Mouse (Mus musculus) lung, embryonic 15.5 days (tissue): ENCODE data around the gene Crb2. TPM values are rescaled to one million over a fixed set of nuclear protein-coding genes. Genes with fewer than 3 reads are reported as not detected.

Source experiments
- ATAC-seq: fragments of 200-750 bp; cut with Nextera tagmentation; 2 replicates; pipeline ENCODE4 v1.8.0; 2017; ENCODE audit warnings: moderate number of reproducible peaks, borderline replicate concordance; ENCODE audit not compliant: low FRiP score, low TSS enrichment; ENCODE audit errors: extremely low read depth
- H3K27ac ChIP-seq: fragments of 300-500 bp; sonication (generic); 2 replicates; pipeline ENCODE4 v1.5.1; 2015; ENCODE audit warnings: moderate library complexity, mild to moderate bottlenecking, inconsistent platforms
- H3K27me3 ChIP-seq: fragments of 300-500 bp; sonication (generic); 2 replicates; pipeline ENCODE4 v1.6.1; 2015; ENCODE audit warnings: inconsistent platforms
- H3K36me3 ChIP-seq: fragments of 300-500 bp; sonication (generic); 2 replicates; pipeline ENCODE4 v1.6.1; 2015; ENCODE audit warnings: inconsistent platforms
- H3K4me1 ChIP-seq: fragments of 300-500 bp; sonication (generic); 2 replicates; pipeline ENCODE4 v1.6.1; 2015; ENCODE audit warnings: inconsistent platforms
- H3K4me2 ChIP-seq: fragments of 300-500 bp; sonication (generic); 2 replicates; pipeline ENCODE4 v1.6.1; 2015; ENCODE audit warnings: inconsistent platforms, mild to moderate bottlenecking, moderate library complexity
- H3K4me3 ChIP-seq: fragments of 300-500 bp; sonication (generic); 2 replicates; pipeline ENCODE4 v1.5.1; 2015; ENCODE audit warnings: mild to moderate bottlenecking, inconsistent platforms
- H3K9ac ChIP-seq: fragments of 300-500 bp; sonication (generic); 2 replicates; pipeline ENCODE4 v1.6.1; 2015; ENCODE audit warnings: inconsistent platforms
- H3K9me3 ChIP-seq: fragments of 300-500 bp; sonication (generic); 2 replicates; pipeline ENCODE4 v1.6.1; 2016; ENCODE audit warnings: inconsistent platforms
- WGBS: fragments of 180-500 bp; shearing (Covaris S2); methylation state at CpG from one replicate; pipeline ENCODE4 v1.1.7; 2015; 5-methylcytosine and 5-hydroxymethylcytosine counted together
- polyA plus RNA-seq: library from polyadenylated mRNA; unstranded; fragments of >200 nt; fragmentation: Nextera tagmentation; extraction: Ambion mirVana; gene quantifications from 2 replicates; pipeline ENCODE4 v1.2.1, GENCODE M21; 2015

Crb2 gene
- polyA plus RNA-seq, 1 experiment from 2014 or later, result 1.3 TPM

DNA sequence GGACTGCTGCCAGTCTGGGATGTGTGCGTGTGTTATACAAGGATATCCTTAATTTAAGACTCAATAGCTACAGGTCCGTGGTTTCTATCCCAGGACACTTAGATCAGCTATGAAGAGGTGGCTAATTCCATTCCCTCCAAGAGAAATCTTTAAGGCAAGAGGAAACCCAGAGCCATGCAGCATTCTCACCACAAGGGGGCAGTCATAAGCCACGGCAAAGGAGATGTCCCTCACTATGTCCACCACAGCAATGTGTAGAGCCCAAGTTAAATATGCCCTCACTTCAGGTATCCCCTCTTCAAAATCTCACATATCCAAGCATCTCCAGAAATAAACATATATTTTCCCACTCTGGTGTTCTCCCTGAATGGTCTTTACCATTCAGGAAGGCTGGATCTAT is 39.6 kb downstream of the Crb2 start:
- Histone ChIP-seq H3K9ac (no peak overlapping the region), H3K9me3 (no peaks in the 10 kb centered on the region), H3K27me3 (no peaks in the 10 kb centered on the region), H3K4me2 (no peak overlapping the region), H3K27ac (no peak overlapping the region), H3K4me1 (0 out of 2 replicates have a peak, but pooled peaks cover 4% of the 10 kb centered on the region), H3K4me3 (no peak overlapping the region), H3K36me3 (no peaks in the 10 kb centered on the region)
- no peak for ATAC-seq
- 7% methylated on average over 3 of the region's 3 CpGs for WGBS

DNA sequence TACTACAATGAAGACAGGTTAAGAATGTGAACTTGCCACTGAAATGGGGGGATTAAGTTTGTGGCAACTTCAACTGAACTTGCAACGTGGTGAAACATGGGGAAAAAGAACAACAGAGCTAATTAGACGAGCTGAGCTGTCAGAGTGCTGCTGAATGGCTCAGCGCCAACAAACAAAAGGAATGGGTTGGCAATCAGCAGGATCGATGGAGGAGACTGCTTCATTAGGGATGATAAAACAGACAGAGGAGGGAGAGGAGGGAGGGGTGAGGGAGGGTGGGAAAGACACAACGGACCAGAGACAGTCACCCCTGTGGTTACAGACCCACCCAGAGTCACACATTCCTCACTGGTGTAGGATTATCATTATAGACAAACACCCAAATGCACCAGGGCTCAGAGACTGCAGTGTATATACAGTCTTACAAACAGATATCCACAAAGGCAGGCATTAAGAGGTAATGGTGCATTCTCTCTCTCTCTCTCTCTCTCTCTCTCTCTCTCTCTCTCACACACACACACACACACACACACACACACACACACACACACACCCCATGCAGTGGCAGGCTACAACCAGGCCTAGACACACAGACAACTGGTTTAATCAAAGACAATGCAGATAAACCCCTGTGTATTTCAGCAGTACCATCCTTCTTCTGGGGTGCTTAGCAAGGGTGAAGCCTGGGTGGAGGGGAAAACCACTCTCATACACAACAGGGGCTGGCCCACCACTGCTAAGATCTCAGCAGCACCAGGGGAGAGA is 42.9 kb downstream of the Crb2 start:
- Histone ChIP-seq H3K36me3 (no peaks in the 10 kb centered on the region), H3K27ac (no peak overlapping the region), H3K9me3 (no peaks in the 10 kb centered on the region), H3K4me3 (no peak overlapping the region), H3K4me1 (no peaks in the 10 kb centered on the region), H3K9ac (no peak overlapping the region), H3K4me2 (no peak overlapping the region), H3K27me3 (no peaks in the 10 kb centered on the region)
- ATAC-seq, result no peak
- 21% methylated on average over 5 of the region's 5 CpGs for WGBS

DNA sequence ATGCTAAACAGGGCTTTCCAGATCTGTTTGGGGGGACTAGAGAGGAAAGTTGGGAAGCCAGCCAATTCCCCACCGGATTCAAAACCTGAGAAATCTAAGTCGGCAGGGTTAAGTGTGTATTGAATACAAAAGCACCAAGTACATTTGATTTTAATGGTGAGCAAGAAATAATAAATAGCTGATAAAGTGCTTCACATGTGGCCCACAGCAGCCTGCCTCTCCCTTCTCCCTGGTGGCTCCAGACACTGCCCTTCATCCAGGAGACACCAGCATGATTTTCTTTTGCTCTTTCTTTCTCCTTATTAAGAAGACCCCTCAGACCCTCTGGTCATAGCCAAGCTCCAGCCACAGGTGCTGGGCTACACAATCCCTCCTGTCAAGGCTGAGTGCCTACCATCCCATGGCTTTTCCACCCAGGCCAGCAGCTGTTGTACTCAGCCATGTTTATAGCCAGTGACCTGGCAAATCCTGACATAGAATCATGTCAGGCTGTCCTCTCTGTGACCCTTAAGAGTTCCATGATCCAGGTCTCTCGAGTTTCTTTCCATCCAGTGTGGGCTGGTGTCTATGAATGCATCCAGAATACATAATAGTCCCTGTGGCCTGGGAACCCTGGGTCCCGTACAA is 43.6 kb downstream of the Crb2 start:
- Histone ChIP-seq H3K27me3 (no peaks in the 10 kb centered on the region), H3K9ac (no peak overlapping the region), H3K4me2 (no peak overlapping the region), H3K4me3 (no peak overlapping the region), H3K4me1 (no peaks in the 10 kb centered on the region), H3K9me3 (no peaks in the 10 kb centered on the region), H3K36me3 (no peaks in the 10 kb centered on the region), H3K27ac (no peak overlapping the region)
- WGBS, result 40% methylated on average over 4 of the region's 4 CpGs
- ATAC-seq, result no peak

DNA sequence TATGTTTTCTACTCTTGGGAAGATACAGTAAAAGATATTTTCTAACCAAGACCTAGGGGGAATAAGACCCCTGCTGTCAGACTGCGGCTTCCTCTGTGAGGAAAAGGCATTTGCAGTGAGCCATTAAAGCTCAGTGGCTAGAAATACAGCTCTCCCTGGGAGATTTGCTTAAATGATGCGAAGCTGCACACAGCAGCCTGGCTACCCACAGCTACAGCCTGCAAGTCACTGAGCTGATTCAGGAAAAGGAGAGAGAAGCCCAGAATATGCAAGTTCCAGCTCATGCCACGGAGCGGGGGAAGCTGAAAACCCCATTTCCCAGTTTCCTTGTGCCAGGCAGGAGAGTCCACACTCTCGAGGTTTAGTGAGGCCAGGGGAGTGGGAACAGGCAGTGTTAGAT is 46.1 kb downstream of the Crb2 start:
- no peak for ATAC-seq
- H3K9ac ChIP-seq, result no peak overlapping the region
- no peak overlapping the region for H3K4me3 ChIP-seq
- no peaks in the 10 kb centered on the region for H3K9me3 ChIP-seq
- H3K36me3 ChIP-seq, result no peaks in the 10 kb centered on the region
- H3K27ac ChIP-seq, result no peak overlapping the region
- no peaks in the 10 kb centered on the region for H3K27me3 ChIP-seq
- no peak overlapping the region for H3K4me2 ChIP-seq
- 74% methylated on average over 5 of the region's 5 CpGs for WGBS
- H3K4me1 ChIP-seq, result no peaks in the 10 kb centered on the region

DNA sequence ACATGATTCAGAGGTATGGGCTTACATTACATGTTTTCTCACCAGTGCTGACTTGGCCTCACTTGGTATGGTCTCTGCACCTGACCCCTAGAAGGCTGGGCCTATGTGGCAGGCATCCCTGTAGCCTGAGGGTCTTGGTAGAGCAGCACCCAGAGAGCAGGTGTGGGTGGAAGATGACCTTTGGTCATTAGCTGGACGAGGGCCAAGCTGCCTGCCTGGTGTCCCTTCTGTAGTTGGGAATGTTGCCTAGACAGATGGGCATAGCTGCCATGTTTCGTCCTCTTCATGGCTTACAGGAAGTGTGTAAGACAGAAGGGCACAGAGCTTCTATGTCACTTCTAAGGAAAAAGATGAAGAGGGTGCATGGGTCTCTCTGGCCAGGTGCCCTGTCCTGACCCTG is 47.8 kb downstream of the Crb2 start:
- WGBS, result 70% methylated on average over 2 of the region's 2 CpGs
- Histone ChIP-seq H3K4me1 (no peaks in the 10 kb centered on the region), H3K9ac (no peak overlapping the region), H3K4me2 (no peak overlapping the region), H3K9me3 (no peaks in the 10 kb centered on the region), H3K27me3 (no peaks in the 10 kb centered on the region), H3K36me3 (no peaks in the 10 kb centered on the region), H3K4me3 (no peak overlapping the region), H3K27ac (no peak overlapping the region)
- no peak for ATAC-seq

DNA sequence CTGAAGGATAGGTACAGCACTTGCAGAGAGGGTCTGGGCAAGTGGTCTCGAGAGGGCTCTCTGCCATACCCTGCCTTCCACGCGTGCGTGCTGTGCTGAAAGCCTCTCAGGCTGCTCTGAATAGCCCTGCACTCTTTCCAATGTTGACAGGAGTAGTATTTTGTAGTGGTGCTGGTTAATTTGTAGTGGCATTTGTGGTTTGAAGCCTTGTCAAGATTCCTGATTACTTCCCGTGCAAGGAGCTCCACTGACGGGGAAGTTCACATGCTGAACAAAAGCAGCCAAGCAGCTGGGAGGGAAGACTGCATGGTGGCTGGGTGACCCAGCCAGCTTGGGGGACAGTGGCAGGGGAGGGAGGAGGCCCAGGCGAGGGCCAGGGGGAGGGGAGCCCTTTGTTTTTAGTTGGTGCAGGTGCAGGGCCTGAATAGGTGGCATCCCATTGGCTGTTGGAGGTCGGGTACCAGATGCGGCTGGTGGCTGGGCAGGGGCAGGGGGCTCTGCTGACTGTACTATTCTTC is 53.8 kb downstream of the Crb2 start:
- no peak overlapping the region for H3K27ac ChIP-seq
- H3K4me3 ChIP-seq, result no peak overlapping the region
- no peaks in the 10 kb centered on the region for H3K4me1 ChIP-seq
- no peaks in the 10 kb centered on the region for H3K9me3 ChIP-seq
- no peaks in the 10 kb centered on the region for H3K36me3 ChIP-seq
- ATAC-seq, result no peak
- WGBS, result 50% methylated on average over 9 of the region's 9 CpGs
- H3K27me3 ChIP-seq, result no peaks in the 10 kb centered on the region
- no peak overlapping the region for H3K9ac ChIP-seq
- no peak overlapping the region for H3K4me2 ChIP-seq

DNA sequence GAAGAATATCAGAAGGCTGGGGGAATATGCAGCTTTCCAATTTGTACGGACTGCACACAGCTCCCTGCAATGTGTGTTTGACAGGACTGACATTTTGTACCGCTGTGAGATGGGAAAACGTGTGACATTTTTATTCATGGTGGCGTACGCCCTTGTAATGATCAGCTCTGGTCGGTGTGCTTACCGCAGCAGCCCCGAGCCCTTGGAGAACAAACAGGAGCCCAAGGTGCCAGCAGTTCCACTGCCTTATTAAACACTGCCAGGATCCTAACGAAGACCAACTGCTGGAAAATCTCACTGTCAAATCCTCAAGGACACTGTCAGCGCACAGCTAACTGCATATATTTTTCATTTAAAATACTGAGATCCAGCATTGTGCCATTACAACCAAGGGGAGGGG is 56.2 kb downstream of the Crb2 start:
- WGBS, result 54% methylated on average over 10 of the region's 10 CpGs
- H3K27ac ChIP-seq, result no peak overlapping the region
- H3K4me2 ChIP-seq, result no peak overlapping the region
- ATAC-seq, result no peak
- no peaks in the 10 kb centered on the region for H3K36me3 ChIP-seq
- no peaks in the 10 kb centered on the region for H3K27me3 ChIP-seq
- H3K4me1 ChIP-seq, result no peaks in the 10 kb centered on the region
- H3K9me3 ChIP-seq, result no peaks in the 10 kb centered on the region
- no peak overlapping the region for H3K4me3 ChIP-seq
- H3K9ac ChIP-seq, result no peak overlapping the region

DNA sequence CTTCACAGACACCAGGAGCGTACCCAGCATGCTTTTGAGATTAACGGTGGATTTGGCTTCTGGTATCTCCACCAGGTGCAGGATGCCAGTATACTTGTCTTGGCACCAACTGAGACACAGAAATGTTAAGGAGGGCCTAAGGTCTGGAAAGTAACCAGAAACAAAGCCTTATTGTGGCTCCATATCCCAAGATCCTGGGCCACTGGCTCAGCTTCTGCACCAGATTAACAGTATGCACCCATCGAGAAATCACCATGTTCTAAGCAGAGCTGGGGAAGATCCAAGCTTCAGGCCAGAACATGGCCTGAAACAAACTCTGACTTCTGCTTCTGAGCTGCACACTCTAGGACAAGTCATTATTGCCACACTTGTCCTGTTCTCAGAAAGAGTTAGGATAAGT is 60.9 kb downstream of the Crb2 start:
- Histone ChIP-seq H3K27ac (no peak overlapping the region), H3K27me3 (no peaks in the 10 kb centered on the region), H3K4me2 (no peak overlapping the region), H3K36me3 (no peaks in the 10 kb centered on the region), H3K4me1 (no peaks in the 10 kb centered on the region), H3K9ac (no peak overlapping the region), H3K9me3 (no peaks in the 10 kb centered on the region), H3K4me3 (no peak overlapping the region)
- 85% methylated on average over 3 of the region's 3 CpGs for WGBS
- no peak for ATAC-seq

DNA sequence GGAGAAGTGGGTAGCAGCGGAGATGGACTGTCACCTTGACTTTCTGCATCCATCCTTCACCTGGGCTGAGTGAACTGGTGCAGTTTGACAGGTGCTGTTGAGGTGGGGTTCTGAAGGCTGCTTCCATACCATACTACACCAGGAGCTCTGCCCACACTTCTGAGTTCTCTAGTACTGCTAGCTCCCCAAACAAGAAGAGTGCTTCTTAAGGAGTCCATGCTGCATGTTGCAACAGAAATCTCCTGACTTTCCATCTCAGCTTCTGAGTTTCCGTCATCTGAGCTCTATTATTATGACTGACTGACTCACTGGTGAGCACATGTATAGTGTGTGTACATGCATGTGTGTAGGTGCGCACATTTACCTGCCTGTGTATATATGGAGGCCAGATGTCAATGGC is 61.5 kb downstream of the Crb2 start:
- H3K4me1 ChIP-seq, result peaks cover 6% of the 10 kb centered on the region
- no peaks in the 10 kb centered on the region for H3K27me3 ChIP-seq
- H3K27ac ChIP-seq, result no peak overlapping the region
- ATAC-seq, result no peak
- no peak overlapping the region for H3K9ac ChIP-seq
- no peaks in the 10 kb centered on the region for H3K36me3 ChIP-seq
- no peak overlapping the region for H3K4me2 ChIP-seq
- no peak overlapping the region for H3K4me3 ChIP-seq
- no peaks in the 10 kb centered on the region for H3K9me3 ChIP-seq
- 92% methylated on average over 3 of the region's 3 CpGs for WGBS

DNA sequence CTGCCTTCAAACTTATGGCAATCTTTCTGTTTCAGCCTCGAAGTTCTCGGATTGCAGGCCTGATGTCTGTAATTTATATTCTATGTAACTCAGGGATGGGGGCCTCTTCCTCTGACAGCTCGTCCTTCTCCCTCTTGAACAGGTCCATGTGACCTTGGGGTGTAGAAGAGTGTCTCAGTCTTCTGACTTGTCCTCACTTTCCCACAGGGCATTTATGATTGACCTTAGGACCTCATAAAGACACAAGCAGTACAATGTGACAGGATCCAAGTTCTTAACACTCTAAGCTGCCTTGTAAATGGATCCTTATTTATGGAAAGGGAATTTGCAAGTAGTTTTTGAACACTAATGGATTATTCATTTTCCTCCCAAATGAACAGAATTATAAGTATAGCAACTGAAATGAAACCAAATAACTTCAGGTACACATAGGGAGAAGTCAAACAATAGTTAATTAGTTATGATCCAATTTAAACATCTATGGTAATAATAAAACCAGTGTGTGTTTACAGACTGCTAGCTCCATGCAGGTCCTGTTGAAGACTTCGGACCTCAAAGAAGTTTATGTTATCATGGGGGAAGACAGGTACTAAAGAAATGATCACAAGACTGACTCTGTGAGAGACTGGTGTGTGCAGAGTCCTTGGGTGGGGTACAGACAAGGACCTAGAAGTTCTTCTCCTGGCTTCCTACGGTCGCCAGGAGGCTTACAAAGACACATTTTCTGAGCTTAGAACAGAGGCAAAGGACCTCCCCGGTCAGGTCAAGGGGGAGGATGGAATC is 62.3 kb downstream of the Crb2 start:
- H3K4me2 ChIP-seq, result no peak overlapping the region
- H3K4me1 ChIP-seq, result peaks cover 12% of the 10 kb centered on the region
- WGBS, result 77% methylated on average over 7 of the region's 7 CpGs
- no peaks in the 10 kb centered on the region for H3K9me3 ChIP-seq
- H3K9ac ChIP-seq, result no peak overlapping the region
- no peaks in the 10 kb centered on the region for H3K36me3 ChIP-seq
- H3K27ac ChIP-seq, result no peak overlapping the region
- H3K4me3 ChIP-seq, result no peak overlapping the region
- no peaks in the 10 kb centered on the region for H3K27me3 ChIP-seq
- no peak for ATAC-seq

DNA sequence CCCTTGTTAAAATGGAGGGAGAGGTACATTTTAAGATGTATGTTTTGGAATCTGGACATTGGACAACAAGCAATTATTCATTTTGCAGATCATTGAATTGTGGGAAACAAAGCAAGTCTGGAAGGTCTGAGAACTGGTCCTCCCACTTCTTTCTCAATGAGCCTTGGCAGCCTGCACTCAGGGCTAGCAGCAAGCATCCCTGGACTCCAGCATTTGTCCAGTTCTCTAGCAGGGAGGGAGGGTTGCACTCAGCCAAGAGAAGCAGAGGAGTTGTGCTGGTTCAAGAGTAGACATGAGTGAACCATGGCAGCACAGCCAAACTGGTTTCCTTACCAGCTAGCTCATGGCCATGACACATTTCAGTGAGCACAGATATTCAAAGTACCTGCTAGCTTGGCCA is 63.9 kb downstream of the Crb2 start:
- Histone ChIP-seq H3K4me1 (peaks cover 12% of the 10 kb centered on the region), H3K27me3 (no peaks in the 10 kb centered on the region), H3K9me3 (no peaks in the 10 kb centered on the region), H3K4me2 (no peak overlapping the region), H3K36me3 (no peaks in the 10 kb centered on the region), H3K9ac (no peak overlapping the region), H3K4me3 (no peak overlapping the region), H3K27ac (no peak overlapping the region)
- no peak for ATAC-seq

DNA sequence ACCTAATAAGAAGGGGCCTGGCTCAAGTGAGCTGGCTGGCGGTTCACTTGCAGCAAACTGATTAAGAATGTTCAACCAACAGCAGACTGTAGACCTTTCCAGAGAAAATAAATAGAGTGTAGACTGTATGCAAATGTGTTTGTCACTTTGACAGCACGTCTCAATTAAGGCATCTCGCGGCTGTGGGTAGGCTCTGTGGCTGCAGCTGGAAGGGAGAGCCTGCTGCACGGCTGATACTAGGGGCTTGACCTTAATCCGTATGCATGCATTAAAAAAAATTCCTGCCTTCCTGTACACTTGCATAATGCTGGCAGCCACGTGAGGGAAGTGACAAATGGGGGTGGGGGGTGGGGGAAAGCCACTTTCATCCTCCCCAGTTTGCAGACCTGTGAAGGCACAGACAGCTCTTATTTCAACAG is 66.1 kb downstream of the Crb2 start:
- no peak overlapping the region for H3K4me3 ChIP-seq
- H3K9ac ChIP-seq, result no peak overlapping the region
- no peaks in the 10 kb centered on the region for H3K9me3 ChIP-seq
- H3K27me3 ChIP-seq, result no peaks in the 10 kb centered on the region
- peak; percentile 27; the same call in 1 of the 2 replicates for ATAC-seq
- H3K4me1 ChIP-seq, result peaks cover 12% of the 10 kb centered on the region
- 11% methylated on average over 7 of the region's 7 CpGs for WGBS
- no peak overlapping the region for H3K27ac ChIP-seq
- H3K36me3 ChIP-seq, result no peaks in the 10 kb centered on the region
- H3K4me2 ChIP-seq, result no peak overlapping the region
